Mouse (Mus musculus) mesoderm, embryonic 11.5 days (tissue): ENCODE results near the gene Tapt1.
"Not testable (repeated sequence)": the region's sequence is repeated elsewhere in the genome, so short reads cannot be mapped to it uniquely, and the experiment has no call there.

Experiments
- DNase-seq: peaks from one replicate; pipeline ENCODE4 v3.0.0-alpha.2; 2012; ENCODE audit warnings: low read depth, low spot score

Tapt1 gene

DNA sequence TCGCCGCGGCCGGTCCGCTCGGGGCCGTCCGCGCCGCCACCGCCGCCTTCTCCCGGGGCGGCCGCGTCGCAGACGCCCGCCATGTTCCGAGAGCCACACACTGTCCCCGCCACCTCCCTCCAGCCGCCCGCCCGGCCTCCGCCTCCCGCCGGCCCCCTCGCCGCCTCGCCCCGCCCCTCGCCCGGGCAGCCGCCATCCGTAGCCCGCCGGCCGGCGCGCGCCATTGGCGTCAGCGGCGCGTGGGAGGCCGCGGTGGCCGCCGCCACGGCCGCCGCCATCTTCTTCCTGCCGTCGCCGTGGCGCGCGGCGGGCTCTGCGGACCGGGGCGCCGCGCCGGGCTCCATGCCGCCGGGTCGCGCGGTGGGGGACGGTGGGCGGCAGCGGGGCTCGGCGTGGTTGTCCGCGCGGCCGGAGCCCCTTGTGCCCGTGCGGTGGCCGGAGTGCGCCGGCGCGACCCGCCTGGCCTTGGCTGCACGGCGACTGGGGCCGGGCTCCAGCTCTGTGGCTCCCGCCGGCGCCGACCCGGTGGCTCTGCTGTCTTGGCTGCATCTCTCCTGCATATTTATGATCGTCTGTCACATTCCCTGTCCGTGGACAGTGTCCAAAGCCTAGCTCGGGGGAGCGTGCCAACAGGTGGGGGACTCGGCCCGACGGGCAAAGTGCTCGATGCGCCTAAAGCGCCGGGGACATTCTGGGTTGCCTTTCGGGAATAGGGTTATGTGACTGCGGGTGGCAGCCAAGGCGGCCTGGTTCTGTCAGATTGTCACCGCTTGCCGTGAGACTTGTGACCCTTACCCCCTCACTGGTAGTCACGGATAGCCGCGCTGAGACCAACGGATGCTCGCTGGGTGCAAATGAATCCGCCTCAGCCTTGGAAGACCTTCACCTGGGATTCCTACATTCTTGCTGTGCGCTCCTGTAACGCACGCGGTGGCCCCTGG is at the start of gene Tapt1:
TSS of gene Tapt1 (minus strand) at position 106 of the 941 bp plus-strand sequence.
- peak; percentile 68 for DNase-seq

GRCm38 (mm10) chr5:44271564-44271963 is 45.1 kb upstream of the Tapt1 start:
- DNase-seq, result no peak

DNA sequence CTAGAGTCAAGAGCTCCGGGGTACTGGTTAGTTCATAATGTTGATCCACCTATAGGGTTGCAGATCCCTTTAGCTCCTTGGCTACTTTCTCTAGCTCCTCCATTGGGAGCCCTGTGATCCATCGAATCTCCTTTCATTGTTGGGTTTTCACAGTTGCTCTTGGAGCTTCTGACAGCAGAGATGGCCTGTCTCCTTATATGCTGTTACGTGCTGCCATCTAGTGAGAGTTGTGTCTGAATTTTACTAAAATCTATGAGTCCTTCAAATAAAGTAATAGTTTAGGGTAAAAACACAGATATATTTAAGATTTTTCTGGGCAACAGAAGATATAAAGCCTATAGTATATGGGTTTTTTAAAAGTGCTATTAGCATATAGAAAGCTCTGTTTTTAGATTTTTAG is 42.1 kb upstream of the Tapt1 start:
- not testable (repeated sequence) for DNase-seq

DNA sequence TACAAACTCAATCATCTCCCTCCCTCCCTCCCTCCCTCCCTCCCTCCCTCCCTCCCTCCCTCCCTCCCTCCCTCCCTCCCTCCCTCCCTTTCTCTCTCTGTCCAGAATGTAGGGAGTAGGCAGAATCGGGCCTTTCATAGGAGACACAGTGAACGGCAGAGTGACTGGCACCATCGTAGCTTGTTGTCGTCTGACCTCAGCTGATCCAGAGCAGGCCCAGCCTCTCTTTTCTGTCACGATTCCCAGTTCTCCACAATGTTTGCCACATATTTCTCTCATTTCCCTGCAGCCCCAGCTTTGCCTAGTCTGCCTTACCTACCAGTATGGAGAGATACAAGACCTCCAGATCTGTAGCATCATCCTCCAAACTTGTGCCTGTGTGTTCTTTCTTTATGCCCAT is 35.3 kb upstream of the Tapt1 start:
- no peak for DNase-seq

DNA sequence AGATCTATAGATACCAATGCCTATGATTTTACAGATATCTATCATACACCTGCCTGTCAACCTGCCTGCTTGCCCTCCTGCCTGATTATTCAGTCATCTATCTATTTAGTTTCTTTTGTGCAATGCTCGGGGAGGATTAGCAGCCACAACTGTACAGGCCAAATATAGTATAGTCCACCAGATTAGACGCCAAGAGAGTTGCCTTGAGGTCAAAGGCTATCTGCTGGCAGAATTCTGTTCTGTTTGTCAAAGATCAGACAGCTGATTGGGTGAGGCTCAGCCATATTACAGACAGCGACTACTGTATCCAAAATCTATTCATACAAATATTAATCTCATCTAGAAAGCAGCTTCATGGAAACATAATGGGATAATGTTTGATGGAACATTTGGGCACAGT is 34.7 kb upstream of the Tapt1 start:
- no peak for DNase-seq

- DNase-seq, result no peak
Measured at GRCm38 (mm10) chr5:44259678-44260077, 33.3 kb upstream of the Tapt1 start.

DNA sequence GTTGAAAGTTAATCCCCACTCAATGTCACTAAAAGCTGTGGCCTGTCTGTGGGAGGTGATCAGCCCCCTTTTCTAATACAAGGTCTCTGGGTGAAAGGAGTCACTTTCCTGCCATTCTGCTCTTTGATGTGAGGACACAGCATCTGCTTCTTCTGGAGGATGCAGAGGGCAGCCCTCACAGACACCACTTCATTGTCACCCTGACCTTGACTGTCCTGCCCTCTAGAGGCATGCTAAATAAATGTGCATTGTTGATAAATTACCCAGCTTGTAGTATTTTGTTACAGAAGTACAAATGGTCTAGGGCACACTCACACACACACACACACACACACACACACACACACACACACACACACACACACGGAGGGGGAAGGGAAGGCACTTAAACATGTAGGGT is 31.7 kb upstream of the Tapt1 start:
- no peak for DNase-seq

- DNase-seq, result no peak
Measured at GRCm38 (mm10) chr5:44257401-44257800, 31.0 kb upstream of the Tapt1 start.

DNA sequence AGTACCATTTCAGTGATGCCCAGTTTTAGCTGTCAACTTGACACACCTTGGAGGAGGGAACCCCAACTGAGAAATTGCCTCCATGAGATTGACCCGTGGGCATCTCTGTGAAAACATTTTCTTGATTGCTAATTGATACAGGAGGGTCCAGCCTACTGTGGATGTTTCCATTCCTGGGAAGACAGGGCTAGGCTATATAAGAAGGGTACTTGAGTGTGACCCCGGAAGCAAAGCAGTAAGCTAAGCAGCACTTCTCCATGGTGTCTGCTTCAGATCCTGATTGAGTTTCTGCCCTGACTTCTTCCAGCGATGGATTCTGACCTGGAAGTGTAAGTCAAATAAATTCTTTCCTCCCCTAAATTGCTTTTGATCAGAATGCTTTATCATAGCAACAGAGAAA is 30.1 kb upstream of the Tapt1 start:
- no peak for DNase-seq

DNA sequence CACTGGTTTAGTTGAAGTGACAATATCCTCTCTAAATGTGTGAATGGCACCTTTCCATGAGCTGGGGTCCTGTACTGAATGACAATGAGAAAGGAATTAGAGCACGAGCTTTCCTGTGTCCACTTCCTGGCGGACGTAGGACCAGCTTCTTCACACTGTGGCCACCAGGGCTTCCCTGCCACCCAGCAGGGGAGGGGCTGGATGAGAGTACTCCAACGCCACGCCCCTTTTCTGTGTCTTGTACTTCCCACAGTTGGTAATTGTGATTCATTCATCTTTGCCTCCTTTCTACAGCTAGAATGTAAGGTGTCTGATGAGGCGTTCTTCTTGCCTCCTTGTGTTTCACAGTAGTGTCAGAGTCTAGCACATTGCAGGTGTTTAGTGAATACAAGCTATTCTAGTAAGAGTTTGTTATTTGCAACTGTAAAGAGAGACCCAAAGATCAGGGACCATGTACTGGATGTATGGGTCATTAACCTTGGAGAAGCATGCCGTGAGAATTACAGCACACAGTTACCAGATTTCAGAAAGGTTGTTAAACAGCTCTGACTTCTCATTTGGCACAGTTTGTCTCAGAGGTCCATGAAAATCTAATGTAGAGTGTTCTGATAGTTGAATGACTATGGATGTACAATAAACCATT is 29.5 kb upstream of the Tapt1 start:
- no peak for DNase-seq

DNA sequence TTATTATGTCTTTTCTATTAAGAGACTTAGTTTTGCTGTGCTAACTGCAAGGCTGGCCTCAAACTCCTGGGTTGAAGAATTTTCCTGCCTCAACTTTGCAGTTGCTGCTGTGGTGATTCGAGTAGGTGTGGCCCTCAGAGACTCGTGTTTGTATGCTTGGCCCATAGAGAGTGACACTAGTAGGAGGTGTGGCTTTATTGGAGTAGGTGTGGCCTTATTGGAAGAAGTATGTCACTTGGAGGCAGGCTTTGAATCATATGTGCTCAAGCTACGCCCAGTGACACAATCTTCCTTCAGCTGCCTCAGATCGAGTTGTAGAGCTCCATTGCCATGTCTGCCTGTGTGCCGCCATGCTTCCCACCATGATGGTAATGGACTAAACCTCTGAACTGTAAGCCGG is 27.0 kb upstream of the Tapt1 start:
- no peak for DNase-seq

- no peak for DNase-seq
Measured at GRCm38 (mm10) chr5:44252395-44252794, 26.0 kb upstream of the Tapt1 start.

DNA sequence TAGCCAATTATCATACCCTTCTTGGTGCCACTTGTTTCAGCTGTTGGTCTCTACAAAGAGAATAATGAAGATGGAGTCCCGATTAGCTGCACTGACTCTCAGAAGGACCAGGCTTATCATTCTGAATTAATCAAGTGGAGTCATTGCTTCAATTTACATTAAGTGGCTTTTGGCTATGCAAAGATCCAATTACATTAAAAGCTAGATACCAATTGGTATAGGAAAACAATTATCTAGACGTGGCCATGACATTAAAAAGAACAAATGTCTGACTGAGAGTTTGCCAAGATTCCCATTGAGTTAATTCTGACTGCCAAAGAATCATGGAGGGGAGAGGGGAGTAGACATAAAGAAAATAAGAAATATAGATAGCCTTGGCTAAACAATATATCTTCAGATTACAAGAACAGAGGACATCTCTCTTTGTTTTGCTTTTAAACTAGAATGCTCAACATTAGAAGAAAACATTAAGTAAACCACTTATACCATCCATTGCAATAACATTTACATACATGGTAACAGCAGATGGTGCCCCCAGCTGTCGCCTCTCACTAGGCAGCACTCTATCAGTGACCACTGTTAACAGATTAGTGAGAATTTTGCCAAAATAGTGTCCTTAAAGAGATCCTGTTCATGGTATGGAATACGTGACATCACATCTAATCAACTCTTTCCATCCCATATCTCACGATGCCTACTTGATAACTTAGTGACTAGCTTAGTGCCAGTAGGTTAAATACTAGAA is 24.0 kb upstream of the Tapt1 start:
- no peak for DNase-seq

- no peak for DNase-seq
Measured at GRCm38 (mm10) chr5:44249363-44249762, 22.9 kb upstream of the Tapt1 start.

- DNase-seq, result no peak
Measured at GRCm38 (mm10) chr5:44246493-44247217, 20.2 kb upstream of the Tapt1 start.

GRCm38 (mm10) chr5:44244894-44245423 is 18.5 kb upstream of the Tapt1 start:
- DNase-seq, result no peak

DNA sequence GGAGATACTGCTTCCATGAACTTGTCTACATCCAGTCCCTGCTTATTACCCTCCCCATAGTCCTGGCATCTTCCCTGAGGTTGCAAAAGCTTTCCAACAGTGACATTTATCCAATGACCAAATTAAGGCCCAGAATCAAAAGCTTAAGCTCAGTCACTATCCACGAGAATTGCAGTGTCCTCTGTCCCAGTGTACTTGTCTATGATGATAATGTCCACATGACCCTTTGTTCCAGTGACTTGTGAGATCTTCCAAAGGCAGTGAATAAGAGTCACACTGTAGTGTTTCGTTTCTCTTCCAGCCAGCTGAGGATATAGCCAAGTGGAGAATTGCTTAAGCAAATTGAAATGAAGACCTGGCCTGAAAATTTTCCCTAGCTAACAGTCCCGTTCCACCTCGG is 16.4 kb upstream of the Tapt1 start:
- DNase-seq, result no peak

DNA sequence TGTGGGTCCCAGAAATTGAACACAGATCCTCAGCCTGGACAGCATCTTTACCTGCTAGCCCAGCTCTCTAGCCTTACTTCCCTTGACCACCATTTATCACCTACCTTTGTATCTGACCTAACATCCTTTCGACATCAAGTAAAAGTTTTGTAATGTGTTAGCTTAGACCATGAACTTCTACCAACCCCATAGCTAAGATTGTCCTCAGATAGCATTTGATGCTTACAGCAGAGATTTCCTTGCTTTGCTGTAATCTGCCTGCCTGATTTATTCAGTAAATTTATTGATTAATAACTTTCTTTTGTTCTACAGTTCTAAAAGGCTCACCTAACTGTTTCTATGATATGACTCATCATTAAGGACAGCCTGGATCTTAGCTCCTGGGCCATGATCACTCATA is 15.3 kb upstream of the Tapt1 start:
- no peak for DNase-seq

DNA sequence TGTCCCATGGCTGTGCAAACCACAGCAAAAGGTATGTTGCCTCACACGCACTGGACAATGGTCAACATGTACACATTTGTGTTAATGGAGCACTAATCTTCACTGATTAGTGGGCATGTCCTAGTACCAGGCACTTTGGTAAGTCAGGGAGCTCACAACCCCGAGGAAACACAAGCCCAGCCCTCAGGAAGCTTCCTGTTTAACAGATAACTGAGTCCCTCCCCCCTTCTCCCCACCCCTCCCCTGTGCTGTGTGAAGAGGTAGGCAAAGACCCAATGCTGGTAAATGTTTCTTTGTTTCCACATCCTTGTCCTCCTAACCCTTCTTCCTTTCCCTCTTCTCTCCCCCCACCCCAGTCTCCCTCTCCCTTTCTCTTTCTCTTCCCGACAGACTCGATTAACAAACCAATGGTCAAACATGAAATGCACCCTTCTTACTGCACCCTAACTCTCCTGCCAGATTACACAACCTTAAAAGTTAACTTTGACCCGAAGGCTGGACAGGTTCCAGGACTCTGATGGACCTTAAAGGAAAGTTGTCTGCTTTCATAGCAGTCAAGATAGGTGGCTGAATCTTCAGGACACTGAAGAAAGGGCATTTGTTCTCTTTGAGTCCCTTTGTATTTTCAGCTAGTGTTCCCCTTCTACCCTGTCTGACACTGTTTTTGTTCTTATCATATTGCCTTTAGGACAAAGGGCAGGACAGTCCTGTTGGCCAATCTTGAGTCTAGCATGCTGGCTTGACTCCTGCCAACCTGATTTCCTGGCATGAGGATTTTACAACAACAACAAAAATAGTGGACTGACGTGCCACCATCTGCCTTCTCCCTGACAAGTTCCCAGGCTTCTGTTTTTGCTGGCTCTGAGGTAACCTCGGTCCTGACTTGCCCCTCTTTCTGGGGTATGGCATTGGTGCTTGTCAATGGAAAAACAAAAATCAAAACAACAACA is 13.0 kb upstream of the Tapt1 start:
- DNase-seq, result no peak

DNA sequence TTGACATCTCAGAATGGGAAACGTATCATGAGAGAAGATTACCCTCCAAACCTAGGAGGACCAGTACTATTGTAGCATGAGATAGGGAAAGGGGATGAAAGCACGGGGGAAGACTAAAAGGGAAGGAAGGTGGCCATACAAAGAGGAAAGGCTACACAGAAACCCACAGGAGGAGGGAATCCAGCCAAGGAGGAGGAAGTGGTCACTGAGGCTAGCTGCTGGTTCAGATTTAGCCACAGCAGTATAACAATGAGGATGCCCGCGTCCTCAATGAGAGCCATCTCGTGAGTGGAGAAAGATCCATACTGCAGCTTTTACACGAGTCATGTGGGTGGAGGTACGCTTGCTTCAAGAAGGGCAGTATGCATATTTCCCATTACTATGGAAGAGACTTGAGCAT is 11.8 kb upstream of the Tapt1 start:
- no peak for DNase-seq
